Mouse (Mus musculus) megakaryocyte, embryonic 14.5 days (primary cell): ENCODE results near the gene Ercc8. TPM values are rescaled to one million over a fixed set of nuclear protein-coding genes. Genes with fewer than 3 reads are reported as not detected.

ENCODE experiments used
- H3K27me3 ChIP-seq: replicated peaks from 2 replicates; pipeline ENCODE3; 2012; ENCODE audit warnings: inconsistent platforms
- H3K36me3 ChIP-seq: replicated peaks from 2 replicates; pipeline ENCODE3; 2012; ENCODE audit warnings: low read length, inconsistent platforms, mixed read lengths
- H3K4me1 ChIP-seq: 2 replicates; pipeline ENCODE4 v1.6.1; 2012; ENCODE audit warnings: inconsistent platforms
- H3K4me3 ChIP-seq: replicated peaks from 2 replicates; pipeline ENCODE3; 2012; ENCODE audit warnings: moderate library complexity, mild to moderate bottlenecking, inconsistent platforms
- H3K9me3 ChIP-seq: 2 replicates; pipeline ENCODE4 v1.6.1; 2012; ENCODE audit warnings: inconsistent platforms
- FLI1 ChIP-seq: IDR thresholded peaks from 2 replicates; pipeline ENCODE4 v1.6.1; 2012; ENCODE audit warnings: low read length, inconsistent platforms, mixed read lengths
- GATA1 ChIP-seq: IDR thresholded peaks from 3 replicates; pipeline ENCODE4 v1.6.1; 2012; ENCODE audit warnings: mixed read lengths, low read length, inconsistent platforms, borderline replicate concordance
- polyA plus RNA-seq: library from polyadenylated mRNA; stranded (reverse); fragments of >175 nt; gene quantifications from 2 replicates; pipeline ENCODE4 v1.2.3, GENCODE M21; 2012; ENCODE audit warnings: low replicate concordance; ENCODE audit not compliant: insufficient read depth

The Ercc8 gene
- polyA plus RNA-seq, 1 experiment = 1.00 TPM

- Histone ChIP-seq H3K36me3 (no peaks in the 10 kb centered on the region), H3K4me3 (no peak overlapping the region), H3K9me3 (no peaks in the 10 kb centered on the region), H3K27me3 (no peaks in the 10 kb centered on the region), H3K4me1 (0 out of 2 replicates have a peak, but pooled peaks cover 7% of the 10 kb centered on the region)
- no peak for TF ChIP-seq FLI1
- no peak for TF ChIP-seq GATA1
Observed at GRCm38 (mm10) chr13:108127130-108127529, 31.4 kb upstream of the Ercc8 start.

- Histone ChIP-seq H3K4me3 (no peak overlapping the region), H3K36me3 (no peaks in the 10 kb centered on the region), H3K27me3 (no peaks in the 10 kb centered on the region), H3K9me3 (no peaks in the 10 kb centered on the region), H3K4me1 (0 out of 2 replicates have a peak, but pooled peaks cover 7% of the 10 kb centered on the region)
- TF ChIP-seq GATA1 = no peak
- TF ChIP-seq FLI1 = no peak
Observed at GRCm38 (mm10) chr13:108127883-108128282, 30.6 kb upstream of the Ercc8 start.

- Histone ChIP-seq H3K27me3 (no peaks in the 10 kb centered on the region), H3K9me3 (no peaks in the 10 kb centered on the region)
- TF ChIP-seq GATA1 = no peak
- TF ChIP-seq FLI1 = no peak
Observed at GRCm38 (mm10) chr13:108129070-108129469, 29.5 kb upstream of the Ercc8 start.

GRCm38 (mm10) chr13:108130737-108131136 lies 27.8 kb upstream of the Ercc8 start:
- no peaks in the 10 kb centered on the region for H3K36me3 ChIP-seq
- no peaks in the 10 kb centered on the region for H3K9me3 ChIP-seq
- H3K27me3 ChIP-seq = no peaks in the 10 kb centered on the region
- H3K4me1 ChIP-seq = 0 out of 2 replicates have a peak, but pooled peaks cover 11% of the 10 kb centered on the region
- H3K4me3 ChIP-seq = no peak overlapping the region
- TF ChIP-seq GATA1 (no peak), FLI1 (no peak)

More at GRCm38 (mm10) chr13:108129070-108129469, 29.5 kb upstream of the Ercc8 start:
- Histone ChIP-seq H3K36me3 (no peaks in the 10 kb centered on the region), H3K4me1 (0 out of 2 replicates have a peak, but pooled peaks cover 7% of the 10 kb centered on the region), H3K4me3 (no peak overlapping the region)

GRCm38 (mm10) chr13:108132031-108132819 lies 26.3 kb upstream of the Ercc8 start:
- H3K27me3 ChIP-seq = no peaks in the 10 kb centered on the region
- H3K9me3 ChIP-seq = no peaks in the 10 kb centered on the region
- H3K4me1 ChIP-seq = 0 out of 2 replicates have a peak, but pooled peaks cover 6% of the 10 kb centered on the region
- no peaks in the 10 kb centered on the region for H3K36me3 ChIP-seq
- H3K4me3 ChIP-seq = no peak overlapping the region
- TF ChIP-seq FLI1 (no peak), GATA1 (no peak)

GRCm38 (mm10) chr13:108135617-108136016 lies 22.9 kb upstream of the Ercc8 start:
- Histone ChIP-seq H3K4me3 (no peak overlapping the region), H3K9me3 (no peaks in the 10 kb centered on the region), H3K36me3 (no peaks in the 10 kb centered on the region), H3K4me1 (peaks cover 7% of the 10 kb centered on the region), H3K27me3 (no peaks in the 10 kb centered on the region)
- TF ChIP-seq GATA1 (no peak), FLI1 (no peak)

GRCm38 (mm10) chr13:108138403-108138977 lies 20.0 kb upstream of the Ercc8 start:
- H3K27me3 ChIP-seq = no peaks in the 10 kb centered on the region
- H3K9me3 ChIP-seq = no peaks in the 10 kb centered on the region
- H3K4me3 ChIP-seq = no peak overlapping the region
- no peaks in the 10 kb centered on the region for H3K36me3 ChIP-seq
- TF ChIP-seq GATA1 = no peak
- TF ChIP-seq FLI1 = no peak
- H3K4me1 ChIP-seq = peaks cover 13% of the 10 kb centered on the region

- Histone ChIP-seq H3K36me3 (no peaks in the 10 kb centered on the region), H3K27me3 (no peaks in the 10 kb centered on the region), H3K4me3 (no peak overlapping the region), H3K4me1 (peaks cover 13% of the 10 kb centered on the region), H3K9me3 (no peaks in the 10 kb centered on the region)
- TF ChIP-seq FLI1 = no peak
- TF ChIP-seq GATA1 = no peak
Observed at GRCm38 (mm10) chr13:108144086-108144485, 14.4 kb upstream of the Ercc8 start.

- Histone ChIP-seq H3K4me1 (peaks cover 6% of the 10 kb centered on the region), H3K4me3 (no peak overlapping the region), H3K36me3 (no peaks in the 10 kb centered on the region), H3K27me3 (no peaks in the 10 kb centered on the region), H3K9me3 (no peaks in the 10 kb centered on the region)
- no peak for TF ChIP-seq FLI1
- TF ChIP-seq GATA1 = no peak
Observed at GRCm38 (mm10) chr13:108151782-108152181, 6.7 kb upstream of the Ercc8 start.

- H3K27me3 ChIP-seq = no peaks in the 10 kb centered on the region
- no peak for TF ChIP-seq GATA1
- TF ChIP-seq FLI1 = no peak
- peaks cover 11% of the 10 kb centered on the region for H3K4me1 ChIP-seq
- H3K36me3 ChIP-seq = no peaks in the 10 kb centered on the region
- no peak overlapping the region for H3K4me3 ChIP-seq
- no peaks in the 10 kb centered on the region for H3K9me3 ChIP-seq
Observed at GRCm38 (mm10) chr13:108152650-108153372, 5.7 kb upstream of the Ercc8 start.
